In the genomic region with DNA sequence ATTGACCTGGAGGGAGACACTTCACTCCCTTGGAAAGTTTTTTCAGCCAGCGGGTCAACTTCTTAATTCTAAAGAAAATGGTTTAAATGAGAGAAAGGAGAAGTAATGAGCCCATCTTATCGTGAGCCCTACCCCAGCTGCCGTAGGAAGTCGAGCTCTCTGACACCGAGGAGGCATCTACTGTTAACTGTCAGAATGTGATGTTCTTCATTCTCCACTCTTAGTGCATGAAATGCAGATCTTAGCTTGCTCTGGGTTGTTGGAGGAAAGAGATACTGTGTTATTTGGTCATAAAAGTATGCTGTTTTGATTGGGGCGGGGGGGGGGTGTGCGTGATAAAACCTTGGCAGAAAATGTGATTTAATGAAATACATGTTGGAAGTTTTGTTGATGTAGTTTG, we compare ENCODE assay signal across 21 mouse cellular contexts.
DNase-seq lines count a peak whose midpoint lies in the region; ATAC-seq and TF ChIP-seq lines count a peak whose summit lies in the region.
"Had no signal": no experiment of that assay in that cellular context is flagged by ENCODE, and none has a peak within 500 bp of the region (broad histone marks: within the 10 kb centered on the region; RNA-seq: fewer than 3 reads in every experiment).

No protein-coding gene starts in this region.

- no peaks in the 10 kb centered on the region for H3K36me3 ChIP-seq in kidney, postnatal 0 days (ENCODE audit: insufficient read depth, low read length)
- no peaks in the 10 kb centered on the region for H3K36me3 ChIP-seq in embryonic facial prominence, embryonic 14.5 days (ENCODE audit: control insufficient read depth, insufficient read depth, low read length)
- H3K36me3 ChIP-seq in midbrain, embryonic 13.5 days = no peaks in the 10 kb centered on the region
- H3K36me3 ChIP-seq: forebrain, embryonic 15.5 days; heart, embryonic 10.5 days; hindbrain, embryonic 13.5 days; intestine, embryonic 15.5 days; liver, embryonic 12.5 days had no signal

- TF ChIP-seq CTCF in kidney, postnatal 0 days (IDR thresholded peaks at IDR 0.05; ENCODE audit: low read depth) = no peak
- TF ChIP-seq CTCF in left cerebral cortex, adult 2 months (IDR thresholded peaks at IDR 0.05) = no peak

- no peak overlapping the region for H3K9ac ChIP-seq in kidney, postnatal 0 days (ENCODE audit: low read depth, low read length)
- H3K9ac ChIP-seq in embryonic facial prominence, embryonic 14.5 days (ENCODE audit: low read depth, low read length) = no peak overlapping the region
- H3K9ac ChIP-seq in midbrain, embryonic 13.5 days (replicated peaks) = no peak overlapping the region
- H3K9ac ChIP-seq: forebrain, embryonic 15.5 days; hindbrain, embryonic 13.5 days; intestine, embryonic 15.5 days; liver, embryonic 12.5 days had no signal

- WGBS in kidney, postnatal 0 days = 33% methylated on average over 7 of the region's 7 CpGs
- 22% methylated on average over 7 of the region's 7 CpGs for WGBS in embryonic facial prominence, embryonic 14.5 days
- 85% methylated on average over 7 of the region's 7 CpGs for WGBS in midbrain, embryonic 13.5 days

- peak overlapping the region; percentile 25 for H3K4me2 ChIP-seq in kidney, postnatal 0 days (ENCODE audit: low read length)
- H3K4me2 ChIP-seq in embryonic facial prominence, embryonic 14.5 days (ENCODE audit: low read depth, low read length) = peak overlapping the region; percentile 19
- no peak overlapping the region for H3K4me2 ChIP-seq in midbrain, embryonic 13.5 days (replicated peaks)
- H3K4me2 ChIP-seq: forebrain, embryonic 15.5 days; hindbrain, embryonic 13.5 days; intestine, embryonic 15.5 days; liver, embryonic 12.5 days had no signal

- H3K27me3 ChIP-seq in kidney, postnatal 0 days (ENCODE audit: insufficient read depth, low read length) = no peaks in the 10 kb centered on the region
- H3K27me3 ChIP-seq in embryonic facial prominence, embryonic 14.5 days (replicated peaks; ENCODE audit: control insufficient read depth, insufficient read depth, low read length) = no peaks in the 10 kb centered on the region
- no peaks in the 10 kb centered on the region for H3K27me3 ChIP-seq in midbrain, embryonic 13.5 days
- H3K27me3 ChIP-seq: forebrain, embryonic 15.5 days; hindbrain, embryonic 13.5 days; intestine, embryonic 15.5 days; liver, embryonic 12.5 days had no signal

- H3K4me3 ChIP-seq in kidney, postnatal 0 days (replicated peaks; ENCODE audit: low read depth, low read length) = no peak overlapping the region
- no peak overlapping the region for H3K4me3 ChIP-seq in embryonic facial prominence, embryonic 14.5 days (ENCODE audit: low read depth, low read length)
- H3K4me3 ChIP-seq in left cerebral cortex, adult 2 months = no peak overlapping the region
- H3K4me3 ChIP-seq in midbrain, embryonic 13.5 days (replicated peaks) = no peak overlapping the region
- H3K4me3 ChIP-seq: forebrain, embryonic 15.5 days; heart, embryonic 10.5 days; hindbrain, embryonic 13.5 days; intestine, embryonic 15.5 days; liver, embryonic 12.5 days; midbrain, embryonic 10.5 days had no signal

- H3K27ac ChIP-seq in kidney, postnatal 0 days = no peak overlapping the region; the same call in 1 of the 2 replicates
- H3K27ac ChIP-seq in embryonic facial prominence, embryonic 14.5 days (replicated peaks; ENCODE audit: low read depth, low read length) = no peak overlapping the region
- H3K27ac ChIP-seq in left cerebral cortex, adult 2 months = no peak overlapping the region
- no peak overlapping the region for H3K27ac ChIP-seq in midbrain, embryonic 13.5 days
- H3K27ac ChIP-seq: forebrain, embryonic 15.5 days; heart, embryonic 10.5 days; hindbrain, embryonic 13.5 days; intestine, embryonic 15.5 days; liver, embryonic 12.5 days; midbrain, embryonic 10.5 days had no signal

- intact Hi-C loops in left cerebral cortex, adult 2 months (cut with DNase I) = no loop called here

- DNase-seq in kidney, postnatal 0 days (ENCODE audit: low spot score) = no peak
- DNase-seq in kidney, adult 18-20 months = no peak
- no peak for DNase-seq in embryonic facial prominence, embryonic 14.5 days (ENCODE audit: low spot score)
- DNase-seq in left cerebral cortex, adult 2 months (ENCODE audit: extremely low spot score in 1 of 2, low spot score in 2 of 2) = no peak
- DNase-seq in gastrocnemius, postnatal 10 days = no peak
- DNase-seq: adrenal gland, postnatal 25 days; cerebellum, adult 11 months; embryo, embryonic 11 days; gastrocnemius, postnatal 36 days; lung, adult 2 months; right cerebral cortex, postnatal 4 days; thymus, postnatal 36 days had no signal

- no peak for ATAC-seq in kidney, postnatal 0 days (replicated peaks; ENCODE audit: low FRiP score, low read depth)
- ATAC-seq in common myeloid progenitor, adult 5-6 weeks (replicated peaks; ENCODE audit: low read depth, poor library complexity, severe bottlenecking) = peak; percentile 76
- no peak; the same call in 1 of the 2 replicates for ATAC-seq in embryonic facial prominence, embryonic 14.5 days (ENCODE audit: low read depth)
- ATAC-seq in megakaryocyte progenitor cell, adult 5-6 weeks (replicated peaks; ENCODE audit: poor library complexity) = peak; percentile 68
- ATAC-seq in midbrain, embryonic 13.5 days = no peak
- ATAC-seq: forebrain, embryonic 15.5 days; intestine, embryonic 15.5 days; liver, embryonic 12.5 days had no signal

- H3K9me3 ChIP-seq in kidney, postnatal 0 days (replicated peaks; ENCODE audit: low read length) = no peaks in the 10 kb centered on the region
- no peaks in the 10 kb centered on the region for H3K9me3 ChIP-seq in embryonic facial prominence, embryonic 14.5 days (ENCODE audit: control insufficient read depth, low read length)
- H3K9me3 ChIP-seq in midbrain, embryonic 13.5 days = no peaks in the 10 kb centered on the region
- H3K9me3 ChIP-seq: forebrain, embryonic 15.5 days; heart, embryonic 10.5 days; hindbrain, embryonic 13.5 days; intestine, embryonic 15.5 days; liver, embryonic 12.5 days; midbrain, embryonic 10.5 days had no signal

- peaks cover 59% of the 10 kb centered on the region for H3K4me1 ChIP-seq in kidney, postnatal 0 days (replicated peaks; ENCODE audit: insufficient read depth, low read length)
- H3K4me1 ChIP-seq in embryonic facial prominence, embryonic 14.5 days (ENCODE audit: control insufficient read depth, insufficient read depth, low read length) = peaks cover 71% of the 10 kb centered on the region
- peaks cover 48% of the 10 kb centered on the region for H3K4me1 ChIP-seq in midbrain, embryonic 13.5 days (replicated peaks)

Comparison
In these comparisons a context has a peak if more than half of its experiments do, and no peak if none do; other contexts are left out.
1. ATAC-seq: peak in common myeloid progenitor, adult 5-6 weeks (single experiment) and megakaryocyte progenitor cell, adult 5-6 weeks (single experiment); none in kidney, postnatal 0 days (single experiment), embryonic facial prominence, embryonic 14.5 days (single experiment) and midbrain, embryonic 13.5 days (single experiment).